Mouse (Mus musculus): ENCODE measurements at regions not wholly inside any gene's neighbourhood (a gene's known extent, or its start where the extent isn't known, plus 50 kb on each side); places are given as distances from the start of the nearest gene placed in this dataset.

GRCm38 (mm10) chr10:67623338-67623737 is 74.6 kb upstream of the Ado start:
- no peak for DNase-seq (ENCODE audit: low spot score)
- intact Hi-C loops (cut with DNase I), result no loop called here

- DNase-seq (ENCODE audit: low spot score), result no peak
- intact Hi-C loops (cut with DNase I), result no loop called here
Measured at GRCm38 (mm10) chr10:67620018-67620417, 71.3 kb upstream of the Ado start.

GRCm38 (mm10) chr10:67618112-67618511 is 69.4 kb upstream of the Ado start:
- intact Hi-C loops (cut with DNase I), result no loop called here
- DNase-seq (ENCODE audit: low spot score), result no peak

- no peak for DNase-seq (ENCODE audit: low spot score)
- intact Hi-C loops (cut with DNase I), result no loop called here
Measured at GRCm38 (mm10) chr10:67615016-67615415, 66.3 kb upstream of the Ado start.

DNA sequence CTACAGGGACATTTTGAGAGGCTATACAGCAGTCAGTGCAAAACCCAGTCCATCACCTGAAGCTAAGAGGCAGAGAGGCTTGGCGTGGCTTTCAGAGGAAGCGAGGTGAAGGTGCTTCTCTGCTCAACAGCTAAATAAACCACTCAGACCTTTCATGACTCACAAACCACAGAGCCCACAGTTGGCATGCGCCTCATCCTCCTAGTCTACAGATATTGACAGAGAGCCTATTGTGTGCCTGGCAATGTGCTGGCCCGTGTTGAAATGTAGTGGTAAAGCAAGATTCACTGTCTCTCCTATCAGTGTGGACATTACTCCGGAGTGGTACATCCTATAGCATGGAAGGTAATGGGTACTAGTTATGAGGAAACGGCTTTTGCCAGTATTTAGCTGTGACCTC is 61.9 kb upstream of the Ado start:
- intact Hi-C loops (cut with DNase I), result no loop called here
- DNase-seq (ENCODE audit: low spot score), result no peak

- intact Hi-C loops (cut with DNase I), result no loop called here
Measured at GRCm38 (mm10) chr10:67608033-67608432, 59.3 kb upstream of the Ado start.

GRCm38 (mm10) chr10:67607297-67608032 is 58.7 kb upstream of the Ado start:
- DNase-seq (ENCODE audit: low spot score), result no peak
- intact Hi-C loops (cut with DNase I), result no loop called here

More at GRCm38 (mm10) chr10:67608033-67608432, 59.3 kb upstream of the Ado start:
- DNase-seq (ENCODE audit: low spot score), result no peak

- no peak for DNase-seq (ENCODE audit: low spot score)
- intact Hi-C loops (cut with DNase I), result no loop called here
Measured at GRCm38 (mm10) chr10:67606739-67607138, 58.0 kb upstream of the Ado start.

DNA sequence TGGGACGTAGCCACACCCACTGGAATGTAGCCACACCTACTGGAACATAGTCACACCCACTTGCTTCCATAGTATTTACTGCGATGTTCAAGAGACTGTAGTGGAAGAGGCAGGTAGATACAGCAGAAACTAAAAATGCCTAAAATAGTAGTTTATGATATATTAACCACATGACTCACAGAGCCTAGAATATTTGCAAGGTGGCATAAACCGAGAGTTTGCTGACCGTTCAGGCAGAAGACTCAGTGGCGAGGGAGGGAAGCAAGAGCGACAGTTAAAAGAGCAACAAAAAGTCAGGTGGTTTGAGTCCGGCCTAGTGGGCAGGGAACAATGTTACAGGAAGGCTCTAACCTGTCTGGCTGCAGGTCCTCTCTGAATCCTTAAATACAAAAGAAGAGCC is 50.6 kb upstream of the Ado start:
- intact Hi-C loops (cut with DNase I), result no loop called here
- DNase-seq (ENCODE audit: low spot score), result no peak

DNA sequence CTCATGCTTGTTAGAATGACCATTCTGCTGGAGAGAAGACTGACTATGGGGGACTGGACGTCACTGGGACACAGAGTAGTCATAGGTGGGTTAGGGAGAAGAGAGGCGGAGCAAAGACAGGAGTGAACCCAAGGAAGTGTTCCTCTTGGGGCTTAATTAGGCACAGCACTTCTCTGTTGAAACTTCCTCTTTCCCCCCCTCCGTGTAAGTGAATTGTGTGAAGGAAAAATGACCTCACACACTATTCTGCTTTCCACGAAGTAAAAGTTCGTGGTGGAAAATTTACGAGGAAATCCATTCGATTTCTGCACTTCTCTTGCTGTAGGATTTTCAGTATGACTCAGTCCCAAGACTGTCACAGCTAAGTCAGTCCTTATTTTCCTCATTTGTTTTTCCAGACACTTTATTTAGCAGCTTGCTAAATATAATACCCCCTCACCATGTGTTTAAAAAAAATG is 49.9 kb upstream of the Ado start:
- intact Hi-C loops (cut with DNase I), result no loop called here
- no peak for DNase-seq (ENCODE audit: low spot score)
